Mouse (Mus musculus) erythroblast, embryonic 14.5 days (primary cell): Measurements from ENCODE around the gene Fam186b. TPM values are rescaled to one million over a fixed set of nuclear protein-coding genes. Genes with fewer than 3 reads are reported as not detected.

Experiments
- H3K27me3 ChIP-seq: 2 replicates; pipeline ENCODE4 v1.6.1; 2012; ENCODE audit warnings: inconsistent platforms; ENCODE audit not compliant: control insufficient read depth
- H3K36me3 ChIP-seq: 2 replicates; pipeline ENCODE4 v1.6.1; 2012; ENCODE audit warnings: mild to moderate bottlenecking, inconsistent platforms; ENCODE audit not compliant: control insufficient read depth
- H3K4me1 ChIP-seq: 2 replicates; pipeline ENCODE4 v1.6.1; 2012; ENCODE audit warnings: inconsistent platforms; ENCODE audit not compliant: control insufficient read depth
- H3K4me3 ChIP-seq: replicated peaks from 2 replicates; pipeline ENCODE3; 2012; ENCODE audit warnings: moderate library complexity, mild to moderate bottlenecking, inconsistent platforms
- H3K9me3 ChIP-seq: 2 replicates; pipeline ENCODE4 v1.6.1; 2012; ENCODE audit warnings: low read length, inconsistent platforms, mixed read lengths; ENCODE audit not compliant: control insufficient read depth
- GATA1 ChIP-seq: IDR thresholded peaks from 2 replicates; pipeline ENCODE4 v1.6.1; 2012; ENCODE audit warnings: low read length, inconsistent platforms, mixed read lengths
- TAL1 ChIP-seq: IDR thresholded peaks from 3 replicates; pipeline ENCODE4 v1.6.1; 2012; ENCODE audit warnings: low read length, inconsistent platforms, mixed read lengths
- polyA plus RNA-seq: library from polyadenylated mRNA; stranded (reverse); fragments of >175 nt; gene quantifications from 2 replicates; pipeline ENCODE4 v1.2.3, GENCODE M21; 2012

The Fam186b gene
- polyA plus RNA-seq, 1 experiment, result not detected

- H3K9me3 ChIP-seq, result no peaks in the 10 kb centered on the region
- H3K4me1 ChIP-seq, result no peaks in the 10 kb centered on the region
- TF ChIP-seq TAL1, result no peak
- no peak for TF ChIP-seq GATA1
- H3K4me3 ChIP-seq, result no peak overlapping the region
- H3K36me3 ChIP-seq, result peaks cover 57% of the 10 kb centered on the region
- H3K27me3 ChIP-seq, result no peaks in the 10 kb centered on the region
These were observed 53.6 kb downstream of the Fam186b start for GRCm38 (mm10) chr15:99242045-99242444.

- H3K36me3 ChIP-seq, result peaks cover 49% of the 10 kb centered on the region
These were observed 54.4 kb downstream of the Fam186b start for GRCm38 (mm10) chr15:99241249-99241648.

GRCm38 (mm10) chr15:99240129-99240528 lies 55.6 kb downstream of the Fam186b start:
- TF ChIP-seq TAL1 (no peak), GATA1 (no peak)
- Histone ChIP-seq H3K9me3 (no peaks in the 10 kb centered on the region), H3K36me3 (peaks cover 39% of the 10 kb centered on the region), H3K4me3 (no peak overlapping the region), H3K27me3 (peaks cover 3% of the 10 kb centered on the region; the same call in 1 of the 2 replicates), H3K4me1 (no peaks in the 10 kb centered on the region)

More at GRCm38 (mm10) chr15:99241249-99241648, 54.4 kb downstream of the Fam186b start:
- Histone ChIP-seq H3K27me3 (no peaks in the 10 kb centered on the region), H3K4me1 (no peaks in the 10 kb centered on the region), H3K4me3 (no peak overlapping the region), H3K9me3 (no peaks in the 10 kb centered on the region)
- TF ChIP-seq TAL1 (no peak), GATA1 (no peak)

- no peaks in the 10 kb centered on the region for H3K4me1 ChIP-seq
- no peak for TF ChIP-seq TAL1
- no peak for TF ChIP-seq GATA1
These were observed 57.7 kb downstream of the Fam186b start for GRCm38 (mm10) chr15:99238006-99238405.

GRCm38 (mm10) chr15:99234326-99235010 lies 61.2 kb downstream of the Fam186b start:
- no peaks in the 10 kb centered on the region for H3K9me3 ChIP-seq
- TF ChIP-seq GATA1, result no peak
- no peak for TF ChIP-seq TAL1
- no peak overlapping the region for H3K4me3 ChIP-seq
- no peaks in the 10 kb centered on the region for H3K36me3 ChIP-seq
- H3K27me3 ChIP-seq, result peaks cover 45% of the 10 kb centered on the region
- H3K4me1 ChIP-seq, result peaks cover 2% of the 10 kb centered on the region

More at GRCm38 (mm10) chr15:99238006-99238405, 57.7 kb downstream of the Fam186b start:
- H3K9me3 ChIP-seq, result no peaks in the 10 kb centered on the region
- H3K36me3 ChIP-seq, result peaks cover 19% of the 10 kb centered on the region
- H3K4me3 ChIP-seq, result no peak overlapping the region
- peaks cover 19% of the 10 kb centered on the region for H3K27me3 ChIP-seq

GRCm38 (mm10) chr15:99233719-99234118 lies 62.0 kb downstream of the Fam186b start:
- H3K4me1 ChIP-seq, result peaks cover 2% of the 10 kb centered on the region
- H3K4me3 ChIP-seq, result no peak overlapping the region
- H3K9me3 ChIP-seq, result no peaks in the 10 kb centered on the region
- H3K36me3 ChIP-seq, result no peaks in the 10 kb centered on the region
- no peak for TF ChIP-seq GATA1
- no peak for TF ChIP-seq TAL1
- peaks cover 52% of the 10 kb centered on the region for H3K27me3 ChIP-seq

GRCm38 (mm10) chr15:99231998-99232397 lies 63.7 kb downstream of the Fam186b start:
- no peaks in the 10 kb centered on the region for H3K9me3 ChIP-seq
- H3K4me1 ChIP-seq, result peaks cover 2% of the 10 kb centered on the region
- H3K4me3 ChIP-seq, result no peak overlapping the region
- TF ChIP-seq TAL1 (no peak), GATA1 (no peak)
- H3K27me3 ChIP-seq, result peaks cover 69% of the 10 kb centered on the region
- H3K36me3 ChIP-seq, result no peaks in the 10 kb centered on the region

- Histone ChIP-seq H3K9me3 (peaks cover 16% of the 10 kb centered on the region; the same call in 1 of the 2 replicates), H3K4me1 (peaks cover 11% of the 10 kb centered on the region), H3K27me3 (peaks cover 95% of the 10 kb centered on the region), H3K36me3 (no peaks in the 10 kb centered on the region), H3K4me3 (no peak overlapping the region)
- no peak for TF ChIP-seq TAL1
- TF ChIP-seq GATA1, result no peak
These were observed 69.6 kb downstream of the Fam186b start for GRCm38 (mm10) chr15:99226090-99226489.

GRCm38 (mm10) chr15:99225081-99225810 lies 70.4 kb downstream of the Fam186b start:
- H3K4me1 ChIP-seq, result peaks cover 11% of the 10 kb centered on the region
- no peak overlapping the region for H3K4me3 ChIP-seq
- peaks cover 100% of the 10 kb centered on the region for H3K27me3 ChIP-seq

More at GRCm38 (mm10) chr15:99225081-99225810, 70.4 kb downstream of the Fam186b start:
- no peak for TF ChIP-seq GATA1
- no peak for TF ChIP-seq TAL1
- H3K36me3 ChIP-seq, result no peaks in the 10 kb centered on the region
- H3K9me3 ChIP-seq, result peaks cover 16% of the 10 kb centered on the region; the same call in 1 of the 2 replicates
